Mouse (Mus musculus): ENCODE measurements at regions not wholly inside any gene's neighbourhood (a gene's known extent, or its start where the extent isn't known, plus 50 kb on each side); places are given as distances from the start of the nearest gene placed in this dataset.
"Not testable (repeated sequence)": the region's sequence is repeated elsewhere in the genome, so short reads cannot be mapped to it uniquely, and the experiment has no call there.

GRCm38 (mm10) chr7:64032921-64033354, 94.2 kb upstream of the Klf13 start:
- no peak for DNase-seq (ENCODE audit: low read depth in 2 of 2, low spot score in 2 of 2)

GRCm38 (mm10) chr7:64030650-64031049, 91.9 kb upstream of the Klf13 start:
- DNase-seq (ENCODE audit: low read depth in 2 of 2, low spot score in 2 of 2): no peak

GRCm38 (mm10) chr7:64027100-64027499, 88.4 kb upstream of the Klf13 start:
- DNase-seq (ENCODE audit: low read depth in 2 of 2, low spot score in 2 of 2): no peak

GRCm38 (mm10) chr7:64025155-64025554, 86.4 kb upstream of the Klf13 start:
- DNase-seq (ENCODE audit: low read depth in 2 of 2, low spot score in 2 of 2): no peak

GRCm38 (mm10) chr7:64024253-64024652, 85.5 kb upstream of the Klf13 start:
- no peak for DNase-seq (ENCODE audit: low read depth in 2 of 2, low spot score in 2 of 2)

- no peak for DNase-seq (ENCODE audit: low read depth in 2 of 2, low spot score in 2 of 2)
Measured at GRCm38 (mm10) chr7:64022711-64023468, 84.2 kb upstream of the Klf13 start.

GRCm38 (mm10) chr7:64021241-64022108, 82.8 kb upstream of the Klf13 start:
- DNase-seq (ENCODE audit: low read depth in 2 of 2, low spot score in 2 of 2): no peak

GRCm38 (mm10) chr7:64018107-64018506, 79.4 kb upstream of the Klf13 start:
- DNase-seq (ENCODE audit: low read depth in 2 of 2, low spot score in 2 of 2): no peak

GRCm38 (mm10) chr7:64016874-64017273, 78.2 kb upstream of the Klf13 start:
- no peak for DNase-seq (ENCODE audit: low read depth in 2 of 2, low spot score in 2 of 2)

- not testable (repeated sequence) for DNase-seq (ENCODE audit: low read depth in 2 of 2, low spot score in 2 of 2)
Measured at GRCm38 (mm10) chr7:64015136-64015535, 76.4 kb upstream of the Klf13 start.

- DNase-seq (ENCODE audit: low read depth in 2 of 2, low spot score in 2 of 2): no peak
Measured at GRCm38 (mm10) chr7:64014227-64014626, 75.5 kb upstream of the Klf13 start.

GRCm38 (mm10) chr7:64013023-64013547, 74.4 kb upstream of the Klf13 start:
- no peak for DNase-seq (ENCODE audit: low read depth in 2 of 2, low spot score in 2 of 2)

GRCm38 (mm10) chr7:64012268-64012601, 73.5 kb upstream of the Klf13 start:
- DNase-seq (ENCODE audit: low read depth in 2 of 2, low spot score in 2 of 2): no peak

- DNase-seq (ENCODE audit: low read depth in 2 of 2, low spot score in 2 of 2): peak; percentile 70 to 74
Measured at GRCm38 (mm10) chr7:64011563-64012267, 73.0 kb upstream of the Klf13 start.

- no peak for DNase-seq (ENCODE audit: low read depth in 2 of 2, low spot score in 2 of 2)
Measured at GRCm38 (mm10) chr7:64010640-64011039, 71.9 kb upstream of the Klf13 start.

- no peak for DNase-seq (ENCODE audit: low read depth in 2 of 2, low spot score in 2 of 2)
Measured at GRCm38 (mm10) chr7:64007766-64008165, 69.1 kb upstream of the Klf13 start.

- DNase-seq (ENCODE audit: low read depth in 2 of 2, low spot score in 2 of 2): no peak
Measured at GRCm38 (mm10) chr7:64006935-64007334, 68.2 kb upstream of the Klf13 start.

- DNase-seq (ENCODE audit: low read depth in 2 of 2, low spot score in 2 of 2): no peak
Measured at GRCm38 (mm10) chr7:64005765-64006164, 67.0 kb upstream of the Klf13 start.

GRCm38 (mm10) chr7:64003904-64004303, 65.2 kb upstream of the Klf13 start:
- no peak for DNase-seq (ENCODE audit: low read depth in 2 of 2, low spot score in 2 of 2)

GRCm38 (mm10) chr7:64001611-64002111, 62.9 kb upstream of the Klf13 start:
- DNase-seq (ENCODE audit: low read depth in 2 of 2, low spot score in 2 of 2): no peak
